Mouse (Mus musculus): ENCODE results near the gene Gm49369.

DNA sequence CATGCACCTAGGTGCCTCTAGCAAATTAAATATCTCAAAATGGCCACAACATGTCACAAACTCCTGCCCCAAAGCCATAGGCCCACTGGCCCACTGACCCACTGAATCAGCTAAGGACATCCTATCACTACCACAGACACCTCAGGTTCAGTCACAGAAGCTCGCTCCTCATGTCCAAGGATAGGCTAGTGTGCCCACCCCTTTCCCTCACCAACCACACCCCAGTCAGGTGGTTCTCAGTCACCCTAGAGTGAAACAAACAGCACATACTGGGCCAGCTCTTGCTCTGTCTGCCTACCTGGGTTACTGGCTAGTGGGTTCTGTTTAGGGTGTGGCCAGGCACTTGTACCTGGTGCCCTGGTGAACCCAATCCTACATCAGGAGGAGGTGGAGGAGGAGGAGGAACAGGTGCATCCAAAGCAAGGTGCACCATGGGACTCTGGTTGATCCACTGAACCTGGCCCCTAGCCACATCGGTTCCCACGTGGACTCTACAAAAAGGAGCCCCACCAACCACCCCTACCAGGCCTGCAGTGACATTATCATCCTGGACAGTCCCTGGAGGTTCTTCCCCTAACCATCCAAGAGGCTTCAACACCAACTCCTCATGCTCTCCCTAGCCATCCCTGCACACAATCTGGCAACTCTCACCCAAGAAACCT, 3.4 kb upstream of the Gm49369 start:
- TF ChIP-seq POLR2A (IDR thresholded peaks at IDR 0.05; ENCODE audit: extremely low read depth, insufficient read depth, low read length) = no peak
- TF ChIP-seq CTCF (IDR thresholded peaks at IDR 0.05; ENCODE audit: low read depth, low read length) = no peak
